Mouse (Mus musculus) kidney, adult 2 months (tissue): ENCODE data around the gene Nfkb2.

Experiments used
- CTCF ChIP-seq: fragments of 200-500 bp; conservative IDR thresholded peaks from 2 replicates; pipeline ENCODE4 v1.5.1; 2011; ENCODE audit warnings: low read depth, mild to moderate bottlenecking, control low read depth, low read length, moderate library complexity, mixed read lengths; ENCODE audit not compliant: insufficient read depth, insufficient read length
- POLR2A ChIP-seq: fragments of 200-500 bp; IDR thresholded peaks from one replicate; pipeline ENCODE4 v1.6.1; 2011; ENCODE audit warnings: low read depth, low read length, control low read depth

DNA sequence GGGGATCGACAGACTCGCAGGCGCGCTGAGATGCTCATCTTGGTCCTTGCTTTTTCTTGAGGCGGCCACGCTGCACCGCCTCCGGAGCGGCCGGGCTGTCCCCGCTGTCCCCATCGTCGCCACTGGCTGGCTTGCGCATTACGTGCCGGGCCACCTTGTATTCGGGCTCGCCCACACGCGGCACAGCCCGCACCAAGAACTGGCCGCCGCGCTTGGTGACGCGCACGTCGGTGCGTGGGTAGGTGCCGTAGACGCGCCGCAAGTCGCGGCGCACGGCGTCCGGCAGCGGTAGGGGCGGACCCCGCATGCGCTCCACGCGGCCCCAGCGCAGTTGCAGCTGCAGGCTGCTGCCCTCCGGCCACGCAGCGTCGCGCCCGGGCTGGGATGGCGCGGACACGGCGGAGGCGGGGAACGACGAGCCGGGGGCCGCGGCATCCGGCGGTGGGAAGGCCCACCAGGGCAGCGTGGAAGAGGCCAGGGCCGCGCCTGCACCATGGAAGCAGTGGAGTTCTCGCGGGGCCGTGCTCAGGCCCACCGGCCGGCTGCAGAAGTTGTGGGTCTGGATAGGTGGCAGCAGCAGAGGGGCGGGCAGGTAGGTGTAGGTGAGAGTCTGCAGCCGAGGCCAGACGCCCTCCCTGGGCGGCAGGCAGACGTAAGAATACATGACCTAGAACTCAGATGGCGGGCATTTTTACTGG lies 44.8 kb downstream of the Nfkb2 start:
- TF ChIP-seq CTCF (no peak), POLR2A (peak; percentile 32)
